Mouse (Mus musculus) B cell, adult 2 months (primary cell): Measurements from ENCODE around the gene Col6a1.

Experiments
- DNase-seq, 2 experiments: peaks; one replicate each; pipeline ENCODE4 v3.0.0; 2022

Col6a1 gene

GRCm38 (mm10) chr10:76722751-76723450 lies 3.1 kb downstream of the Col6a1 start:
- DNase-seq = no peak

DNA sequence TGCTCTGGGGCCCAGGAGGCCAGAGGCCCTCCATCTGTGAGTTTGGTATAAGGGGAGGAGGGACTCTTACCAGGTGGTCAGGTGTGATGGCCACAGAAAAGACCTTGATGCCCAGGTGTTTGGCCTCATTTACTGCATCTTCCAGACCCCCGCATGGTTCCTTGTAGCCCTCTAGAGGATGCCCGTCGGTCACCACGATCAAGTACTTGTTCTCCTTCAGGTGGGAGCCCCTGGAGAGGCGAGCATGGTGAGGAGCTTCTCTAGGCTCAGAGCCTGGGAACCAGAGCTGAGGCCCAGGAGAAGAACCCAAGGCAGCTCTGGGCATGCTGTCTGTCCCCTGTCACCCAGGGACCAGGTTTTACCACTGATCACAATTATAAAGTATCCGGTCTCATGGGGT lies 4.2 kb downstream of the Col6a1 start:
- DNase-seq = no peak

- no peak for DNase-seq
These were observed 4.8 kb downstream of the Col6a1 start for GRCm38 (mm10) chr10:76721216-76721615.

GRCm38 (mm10) chr10:76717631-76718030 lies 8.3 kb downstream of the Col6a1 start:
- no peak for DNase-seq

DNA sequence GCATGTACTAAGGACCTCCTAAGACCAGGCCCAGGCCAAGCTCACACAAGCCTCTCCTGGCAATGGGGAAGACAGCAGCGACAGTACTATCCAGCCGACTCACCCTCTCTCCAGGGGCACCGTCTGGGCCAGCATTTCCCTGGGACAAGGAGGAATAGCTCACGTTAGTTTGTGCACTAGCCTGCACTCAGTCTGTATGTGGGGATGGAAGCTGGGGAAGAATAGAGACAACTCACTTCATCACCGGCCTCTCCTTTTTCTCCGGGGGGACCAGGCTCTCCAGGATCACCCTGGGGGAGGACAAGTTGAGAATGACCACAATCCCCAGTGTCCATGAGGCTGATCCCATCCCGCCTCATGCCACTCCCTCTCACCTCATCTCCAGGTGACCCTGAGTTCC lies 8.9 kb downstream of the Col6a1 start:
- DNase-seq = no peak

GRCm38 (mm10) chr10:76714303-76714702 lies 11.7 kb downstream of the Col6a1 start:
- DNase-seq = no peak

- no peak for DNase-seq
These were observed 13.5 kb downstream of the Col6a1 start for GRCm38 (mm10) chr10:76712500-76712899.

DNA sequence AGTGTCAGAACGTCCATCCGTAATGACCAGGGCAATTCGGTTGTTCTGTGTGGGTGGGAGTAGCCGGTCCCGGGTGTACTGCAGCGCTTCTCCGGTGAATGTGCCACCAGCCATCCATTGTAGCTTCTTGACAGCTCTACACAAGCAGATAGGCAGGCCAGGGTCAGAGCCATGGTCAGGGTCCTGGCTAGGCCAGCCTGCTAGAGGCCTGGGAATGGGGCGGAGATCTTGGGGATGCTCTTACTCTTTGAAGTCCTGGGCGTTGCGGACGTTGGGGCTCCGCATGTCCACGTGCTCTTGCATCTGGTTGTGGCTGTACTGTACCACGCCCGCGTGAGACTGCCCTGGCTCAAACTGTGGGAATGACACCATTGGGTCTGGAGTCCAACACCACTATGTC lies 14.6 kb downstream of the Col6a1 start:
- DNase-seq = no peak

DNA sequence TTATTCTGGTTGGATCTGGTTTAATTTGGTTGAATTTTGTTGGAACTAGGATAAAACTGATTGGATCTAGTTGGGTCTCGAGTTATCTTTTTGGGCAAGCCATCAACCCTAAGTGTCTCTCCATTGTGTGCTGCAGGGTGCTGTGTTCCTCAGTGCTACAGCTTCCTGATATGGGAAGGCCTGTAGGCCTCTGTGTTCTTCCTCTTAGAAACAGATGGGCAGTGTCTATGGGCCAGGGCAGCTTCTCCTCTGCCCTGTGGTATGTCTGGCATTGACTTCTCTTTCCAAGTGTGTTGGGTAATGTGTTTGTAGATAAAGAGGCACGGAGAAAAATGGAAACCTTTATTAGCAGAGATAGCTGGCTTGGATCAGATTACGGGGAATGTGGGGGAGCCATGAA lies 17.5 kb downstream of the Col6a1 start:
- no peak for DNase-seq

DNA sequence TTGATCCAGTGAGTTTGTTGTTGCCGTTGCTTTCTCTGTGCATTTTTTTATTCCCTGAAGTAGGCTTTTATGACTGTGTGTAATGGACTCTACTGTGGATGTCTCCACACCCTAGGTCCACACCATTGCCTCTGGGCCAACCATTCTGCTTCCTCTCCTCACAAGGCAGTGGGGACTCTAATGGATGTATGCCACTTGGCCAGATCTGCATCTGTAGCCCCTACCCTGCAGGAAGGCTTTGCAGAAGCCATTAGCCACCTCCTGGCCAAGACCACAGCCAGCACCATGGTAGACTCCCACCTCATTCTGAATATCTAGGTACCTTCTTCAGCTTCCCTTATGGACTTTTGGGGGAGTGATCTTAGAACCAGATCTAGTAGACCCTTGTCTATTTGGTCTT lies 18.4 kb downstream of the Col6a1 start:
- DNase-seq = no peak

DNA sequence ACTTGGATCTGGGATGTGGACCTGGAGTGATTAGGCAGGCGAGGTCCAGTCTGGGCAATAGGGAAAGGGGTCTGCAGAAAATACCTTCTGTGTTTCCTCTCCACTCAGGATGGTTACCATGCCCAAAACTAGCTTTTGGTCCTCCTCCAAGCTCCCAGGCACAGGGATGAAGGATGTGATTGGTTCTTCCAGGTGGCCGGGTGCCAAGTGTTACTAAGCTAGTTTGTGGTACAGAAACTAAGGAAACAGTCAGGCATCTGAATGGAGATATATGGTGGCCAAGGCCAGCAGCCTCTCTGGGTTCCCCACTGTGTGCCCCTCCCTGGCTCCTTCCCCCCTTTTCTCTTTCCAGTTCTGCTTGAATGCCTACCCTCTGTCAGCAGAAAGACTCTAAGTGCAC lies 19.0 kb downstream of the Col6a1 start:
- DNase-seq = no peak

- DNase-seq = no peak
These were observed 21.6 kb downstream of the Col6a1 start for GRCm38 (mm10) chr10:76704358-76704757.

DNA sequence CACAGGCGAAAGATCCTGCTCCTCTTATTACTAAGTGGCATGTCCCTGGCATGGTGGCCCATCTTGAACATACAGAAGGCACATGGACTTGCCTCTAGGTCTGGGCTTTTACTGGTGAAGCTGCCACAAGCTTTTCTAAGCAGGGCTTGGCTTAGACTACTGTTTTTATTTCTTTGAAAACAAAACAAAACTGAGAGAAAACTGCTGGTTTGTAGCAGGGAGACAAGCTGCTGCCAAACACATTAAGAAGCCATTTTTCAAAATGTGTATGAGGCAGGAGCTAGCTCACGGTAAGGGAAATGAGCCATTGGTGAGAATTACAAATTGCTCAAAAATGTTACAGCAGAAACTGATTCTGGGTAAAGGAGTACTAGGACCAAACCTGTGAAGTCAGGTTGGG lies 24.5 kb downstream of the Col6a1 start:
- DNase-seq = no peak

DNA sequence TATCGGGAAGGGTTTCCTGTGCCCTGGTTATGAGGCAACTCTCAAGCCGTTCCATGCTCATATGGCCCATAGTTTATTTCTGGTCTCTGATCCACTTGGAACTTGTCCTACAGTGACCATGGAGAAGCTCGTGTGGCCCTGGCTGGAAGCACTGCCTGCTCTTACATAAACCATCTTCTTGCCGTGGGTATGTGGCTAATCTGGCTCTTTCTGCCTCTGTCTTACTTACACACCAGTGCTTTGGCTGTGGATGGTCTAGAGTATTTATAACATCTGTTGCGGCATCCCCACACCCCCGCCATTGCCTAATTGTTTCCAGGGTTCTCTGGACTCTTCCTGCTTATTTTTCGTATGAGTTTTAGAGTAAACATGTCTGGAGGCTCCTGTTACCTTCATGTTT lies 26.2 kb downstream of the Col6a1 start:
- no peak for DNase-seq

GRCm38 (mm10) chr10:76695283-76695885 lies 30.6 kb downstream of the Col6a1 start:
- no peak for DNase-seq

- no peak for DNase-seq
These were observed 31.2 kb downstream of the Col6a1 start for GRCm38 (mm10) chr10:76694765-76695164.

- no peak for DNase-seq
These were observed 32.5 kb downstream of the Col6a1 start for GRCm38 (mm10) chr10:76693446-76693845.

DNA sequence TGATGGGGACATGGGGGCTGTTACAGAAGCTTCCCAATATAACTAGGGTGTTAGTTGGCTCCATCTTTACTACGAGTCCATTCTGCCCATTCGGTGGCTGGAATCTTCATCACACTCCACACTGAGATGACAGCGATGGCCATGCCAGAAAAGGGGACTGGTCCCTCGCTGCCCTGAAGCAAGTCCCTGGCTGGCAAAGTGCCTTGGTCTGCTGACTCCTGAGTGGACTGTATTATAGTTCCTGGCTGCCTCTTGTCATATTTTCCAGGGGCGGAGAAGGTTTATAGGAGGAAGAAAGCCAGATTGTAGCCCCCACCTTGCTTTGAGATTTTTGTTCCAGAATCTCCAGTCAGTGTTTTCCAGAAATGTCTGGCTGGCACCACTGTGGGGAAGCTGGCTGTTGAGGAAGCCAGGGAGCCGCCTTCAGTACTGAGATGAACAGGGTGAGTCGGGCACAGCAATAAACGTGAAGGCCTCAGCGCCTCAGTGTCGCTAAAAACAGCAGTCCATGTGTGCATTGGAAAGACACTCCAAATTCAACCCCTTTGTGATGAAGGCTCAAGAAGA lies 40.4 kb downstream of the Col6a1 start:
- no peak for DNase-seq

GRCm38 (mm10) chr10:76683977-76684376 lies 42.0 kb downstream of the Col6a1 start:
- DNase-seq = no peak

DNA sequence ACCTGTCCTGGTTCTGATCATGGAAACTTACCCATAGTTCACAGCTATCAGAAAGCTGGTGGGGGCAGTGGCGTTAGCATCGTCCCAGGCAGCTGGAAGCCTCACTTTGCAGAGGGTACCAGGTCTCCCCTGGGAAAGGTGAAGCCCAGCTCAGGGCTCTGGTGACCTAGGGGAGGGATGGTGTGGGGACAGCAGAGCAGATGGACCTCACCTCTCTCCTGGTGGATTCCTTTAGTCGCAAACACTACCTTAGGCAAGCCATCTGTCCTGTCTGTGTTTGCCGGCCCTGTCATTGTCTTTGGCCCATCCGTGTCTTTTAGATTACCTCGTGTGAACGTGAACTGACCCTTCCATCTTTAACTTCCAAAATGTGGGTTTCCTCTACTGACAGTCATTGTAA lies 42.5 kb downstream of the Col6a1 start:
- no peak for DNase-seq

GRCm38 (mm10) chr10:76681882-76682281 lies 44.1 kb downstream of the Col6a1 start:
- no peak for DNase-seq

- DNase-seq = no peak
These were observed 45.0 kb downstream of the Col6a1 start for GRCm38 (mm10) chr10:76680758-76681650.

- no peak for DNase-seq
These were observed 47.8 kb downstream of the Col6a1 start for GRCm38 (mm10) chr10:76678122-76678521.

- no peak for DNase-seq
These were observed 50.7 kb downstream of the Col6a1 start for GRCm38 (mm10) chr10:76675268-76675667.
